Mouse (Mus musculus): ENCODE measurements around the gene Hist1h2bj. TPM values are rescaled to one million over a fixed set of nuclear protein-coding genes. Genes with fewer than 3 reads are reported as not detected.
A peak's percentile ranks its signal among the peaks of the same experiment; 100 is the strongest.

Gene Hist1h2bj
- total RNA-seq, 2 experiments from 2014 or later = 12.5 to 16.9 TPM

- peak in 1 of 2 experiments; percentile 44 for DNase-seq
Observed at GRCm38 (mm10) chr13:22015479-22016450, 27.2 kb upstream of the Hist1h2bj start.

GRCm38 (mm10) chr13:22019934-22020835 is 22.8 kb upstream of the Hist1h2bj start:
- no peak for DNase-seq

DNA sequence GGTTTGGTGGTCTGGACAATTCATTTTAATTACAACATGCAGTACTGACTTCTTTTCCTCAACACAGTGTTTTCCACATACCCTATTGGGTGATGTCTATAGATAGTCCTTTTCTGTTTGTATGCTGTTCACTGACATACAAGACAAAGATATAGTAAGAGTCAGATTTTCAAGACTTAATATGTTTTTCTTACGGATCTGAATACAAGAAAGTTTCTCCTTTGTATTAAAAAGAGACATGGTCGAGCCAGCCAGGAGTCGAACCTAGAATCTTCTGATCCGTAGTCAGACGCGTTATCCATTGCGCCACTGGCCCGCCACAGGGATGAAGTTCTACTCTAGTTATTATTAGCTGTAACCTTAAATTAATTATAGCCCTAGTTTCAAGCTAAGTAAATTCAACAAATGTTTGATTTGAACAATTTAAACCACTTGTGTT is 22.1 kb upstream of the Hist1h2bj start:
- peak; percentile 41 to 65 for DNase-seq

- DNase-seq = no peak
Observed at GRCm38 (mm10) chr13:22021581-22021980, 21.4 kb upstream of the Hist1h2bj start.

DNA sequence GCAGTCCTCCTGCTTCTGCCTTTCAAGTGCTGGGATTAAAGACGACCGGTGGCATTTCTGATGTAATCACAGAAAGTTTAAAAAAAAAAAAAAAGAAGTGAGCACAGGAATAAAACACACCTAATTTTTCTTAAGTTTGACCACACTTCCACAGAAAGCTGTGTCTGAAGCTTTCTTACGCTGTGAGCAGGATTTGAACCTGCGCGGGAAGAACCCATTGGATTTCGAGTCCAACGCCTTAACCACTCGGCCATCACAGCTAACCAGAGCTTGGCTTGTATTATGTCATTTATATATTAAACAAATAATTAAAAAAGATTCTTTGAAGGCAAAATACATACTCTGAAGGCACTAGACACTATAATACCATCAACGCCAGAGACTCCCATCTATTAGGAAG is 20.8 kb upstream of the Hist1h2bj start:
- DNase-seq = peak; percentile 64 to 66

DNA sequence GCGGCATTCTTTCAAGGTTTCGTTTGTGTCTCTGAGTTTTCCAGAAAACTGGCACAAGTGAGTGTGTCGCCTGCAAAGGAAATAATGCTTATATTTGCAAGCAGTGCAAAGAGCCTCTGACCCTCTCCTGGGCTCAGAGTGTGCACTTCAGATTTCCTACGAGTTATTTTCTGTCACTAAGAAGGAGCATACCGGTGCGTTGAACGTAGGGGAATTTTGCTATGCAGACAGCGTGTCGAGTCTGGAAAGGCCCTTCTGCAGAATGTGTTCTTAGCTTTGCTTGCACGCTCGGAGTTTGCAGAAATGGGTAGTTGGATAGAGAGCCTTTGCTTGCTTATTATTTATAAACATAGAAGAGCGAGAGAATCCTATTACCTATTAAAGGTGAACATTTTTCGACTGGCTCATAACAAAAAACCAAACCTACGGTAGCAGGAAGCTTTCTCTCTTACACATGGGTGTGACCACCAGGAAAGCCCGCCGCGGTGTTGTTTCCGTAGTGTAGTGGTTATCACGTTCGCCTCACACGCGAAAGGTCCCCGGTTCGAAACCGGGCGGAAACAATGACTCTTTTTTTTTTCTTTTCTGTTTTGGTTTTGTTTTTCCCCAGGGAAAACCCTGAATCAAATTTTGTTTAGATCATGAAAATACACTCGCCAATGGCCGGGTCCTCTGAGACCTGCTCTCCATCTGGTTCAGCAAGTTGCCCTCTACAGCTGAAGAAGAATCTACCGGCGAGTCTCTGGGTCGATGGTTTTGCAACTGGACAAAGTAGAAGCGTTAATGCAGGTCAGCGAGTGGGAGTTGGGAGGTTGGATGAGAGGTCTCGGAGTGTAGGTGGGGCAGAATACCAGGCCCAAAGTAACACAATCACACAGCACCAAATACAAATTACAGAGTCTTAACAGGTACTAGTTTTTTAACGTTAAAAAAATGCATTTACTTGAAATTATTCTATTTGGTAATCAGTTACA is 16.7 kb upstream of the Hist1h2bj start:
- peak; percentile 84 to 85 for DNase-seq

DNA sequence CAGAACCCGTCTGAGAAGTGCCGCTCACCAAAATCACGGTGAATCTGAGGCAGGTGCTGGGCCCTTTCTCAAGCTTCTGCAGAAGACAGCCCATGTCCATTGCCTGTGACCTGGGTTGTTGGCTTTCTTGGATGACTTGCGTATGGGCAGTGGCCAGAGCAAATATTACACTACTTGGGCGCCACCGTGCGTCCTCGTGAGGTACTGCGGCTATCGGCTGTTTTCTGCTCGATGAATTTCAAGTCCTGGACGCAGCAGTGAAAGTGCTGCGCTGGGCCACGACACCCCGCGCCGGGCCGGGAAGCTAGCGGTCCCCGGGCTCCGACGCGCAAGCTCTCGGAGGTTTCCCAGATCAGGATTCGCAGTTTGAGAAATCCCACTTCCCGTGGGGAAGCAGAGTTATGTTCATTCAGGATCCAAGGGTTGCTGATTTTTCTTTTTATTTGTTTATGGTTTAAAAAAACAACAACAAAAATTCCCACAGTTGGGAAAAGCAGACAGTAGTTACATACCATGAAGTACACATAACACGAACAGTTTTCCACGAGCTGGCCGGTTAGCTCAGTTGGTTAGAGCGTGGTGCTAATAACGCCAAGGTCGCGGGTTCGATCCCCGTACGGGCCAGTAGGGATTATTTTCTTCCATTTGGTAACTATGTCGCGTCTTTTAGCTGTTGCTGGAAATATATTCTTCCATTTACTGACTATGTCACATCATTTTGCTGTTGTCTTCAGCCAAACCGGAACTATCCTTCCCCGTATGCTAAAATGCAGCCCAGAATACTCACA is 14.1 kb upstream of the Hist1h2bj start:
- DNase-seq = peak; percentile 88 to 89

DNA sequence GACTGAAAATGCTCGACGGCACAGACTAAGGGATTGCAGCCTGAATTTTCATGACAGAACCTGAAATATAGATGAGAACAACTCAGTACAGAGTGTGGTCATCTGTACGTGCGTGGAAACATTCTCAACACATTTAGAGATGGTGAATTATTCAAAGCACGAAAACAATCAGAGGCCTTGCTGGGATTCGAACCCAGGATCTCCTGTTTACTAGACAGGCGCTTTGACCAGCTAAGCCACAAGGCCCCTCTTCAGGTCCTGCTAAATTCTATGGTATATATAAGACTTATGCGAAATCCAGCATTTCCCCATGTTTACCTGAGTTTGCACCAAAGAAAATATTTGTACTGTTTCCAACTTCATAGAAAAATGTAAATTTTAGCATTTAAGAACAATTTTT is 13.1 kb upstream of the Hist1h2bj start:
- DNase-seq = no peak

DNA sequence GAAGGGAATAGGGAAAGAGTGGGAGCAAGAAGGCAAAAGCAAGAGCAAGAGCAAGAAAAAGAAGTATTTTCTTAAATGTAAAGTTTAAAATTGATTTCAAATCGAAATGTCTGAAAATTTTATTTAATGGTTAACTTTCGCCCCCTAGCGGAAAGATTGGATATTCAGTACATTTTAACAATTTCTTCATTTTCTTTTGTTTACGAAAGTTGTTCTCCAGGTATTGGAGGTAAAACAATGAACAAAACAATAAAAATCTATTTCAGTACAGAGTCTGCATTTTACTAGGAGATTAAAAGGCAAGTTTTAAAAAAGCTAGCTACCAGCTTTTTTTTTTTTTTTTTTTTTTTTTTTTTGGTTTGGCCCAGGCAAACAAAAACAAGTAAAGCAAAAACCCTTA is 12.5 kb upstream of the Hist1h2bj start:
- DNase-seq = no peak

DNA sequence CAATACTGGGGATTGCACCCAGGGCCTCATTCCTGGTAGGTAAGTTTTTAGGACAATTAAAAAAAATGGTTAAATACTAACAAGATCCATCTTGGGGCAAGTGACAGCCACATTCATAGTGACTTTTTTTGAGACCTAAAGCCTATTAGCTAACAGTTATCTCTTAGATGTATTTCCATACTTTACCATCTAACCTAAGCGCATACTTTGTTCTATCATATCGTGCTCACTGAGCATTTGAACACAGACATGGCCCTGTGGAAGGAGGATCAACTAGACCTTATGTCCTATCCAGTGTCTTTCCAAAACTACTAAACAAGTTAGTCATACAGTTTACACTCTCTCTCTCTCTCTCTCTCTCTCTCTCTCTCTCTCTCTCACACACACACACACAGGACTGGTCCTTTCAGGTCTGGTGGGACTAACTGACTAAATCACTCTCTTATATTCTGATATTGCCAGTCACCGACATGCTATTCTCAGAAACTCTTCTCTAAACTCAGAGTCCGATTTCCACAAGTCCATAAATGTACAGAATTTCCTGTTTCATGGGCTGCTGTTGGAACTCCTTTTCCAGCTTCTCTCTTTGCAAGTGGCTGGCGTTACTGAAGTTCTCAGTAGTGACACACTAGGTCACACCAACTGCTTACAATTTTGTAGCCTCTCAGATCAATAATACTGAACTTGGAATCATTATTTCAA is 9.1 kb upstream of the Hist1h2bj start:
- DNase-seq = no peak

DNA sequence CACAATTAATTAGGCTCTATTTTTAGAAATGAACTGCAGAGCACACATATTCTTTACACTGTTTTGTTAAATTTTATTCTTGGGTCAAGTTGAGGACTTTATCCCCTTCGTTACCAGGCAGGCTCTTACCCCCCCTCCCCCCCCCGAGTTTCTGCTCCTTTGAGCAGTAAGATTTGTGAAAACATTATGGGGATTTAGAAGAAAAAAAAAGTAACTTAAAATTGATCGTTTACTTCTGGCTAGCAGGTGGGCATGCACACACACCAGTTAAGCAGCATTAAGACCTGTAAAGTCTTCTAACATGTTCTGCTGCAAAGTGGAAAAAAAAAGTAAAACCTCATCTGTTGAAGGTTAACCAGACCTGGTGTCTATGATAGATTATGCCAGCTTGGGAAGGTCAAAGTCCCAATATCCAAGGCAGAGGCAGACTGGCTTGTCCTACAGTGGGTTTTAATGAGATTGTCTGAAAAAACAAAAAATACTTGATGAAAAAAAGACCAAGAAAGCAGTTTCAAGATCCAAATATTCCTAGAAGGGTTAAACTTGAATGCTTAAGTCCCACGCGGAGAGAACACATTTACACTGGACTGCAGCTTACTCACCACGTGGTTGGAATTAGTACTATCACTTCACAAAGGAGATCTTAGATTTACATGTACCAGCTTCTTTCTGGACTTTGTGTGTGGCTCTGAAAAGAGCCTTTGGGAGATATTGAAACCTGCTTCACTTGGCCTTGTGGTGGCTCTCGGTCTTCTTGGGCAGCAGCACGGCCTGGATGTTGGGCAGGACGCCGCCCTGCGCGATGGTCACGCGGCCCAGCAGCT is 8.4 kb upstream of the Hist1h2bj start:
- DNase-seq = no peak

- DNase-seq = peak; percentile 76 to 85
Observed at GRCm38 (mm10) chr13:22035267-22036148, 7.5 kb upstream of the Hist1h2bj start, which contains the start of the genes Hist1h2ah and Hist1h2bk. Gene Hist1h2ah, minus strand, starts transcription at chr13:22035568. Gene Hist1h2bk, plus strand, starts transcription at chr13:22035870.

DNA sequence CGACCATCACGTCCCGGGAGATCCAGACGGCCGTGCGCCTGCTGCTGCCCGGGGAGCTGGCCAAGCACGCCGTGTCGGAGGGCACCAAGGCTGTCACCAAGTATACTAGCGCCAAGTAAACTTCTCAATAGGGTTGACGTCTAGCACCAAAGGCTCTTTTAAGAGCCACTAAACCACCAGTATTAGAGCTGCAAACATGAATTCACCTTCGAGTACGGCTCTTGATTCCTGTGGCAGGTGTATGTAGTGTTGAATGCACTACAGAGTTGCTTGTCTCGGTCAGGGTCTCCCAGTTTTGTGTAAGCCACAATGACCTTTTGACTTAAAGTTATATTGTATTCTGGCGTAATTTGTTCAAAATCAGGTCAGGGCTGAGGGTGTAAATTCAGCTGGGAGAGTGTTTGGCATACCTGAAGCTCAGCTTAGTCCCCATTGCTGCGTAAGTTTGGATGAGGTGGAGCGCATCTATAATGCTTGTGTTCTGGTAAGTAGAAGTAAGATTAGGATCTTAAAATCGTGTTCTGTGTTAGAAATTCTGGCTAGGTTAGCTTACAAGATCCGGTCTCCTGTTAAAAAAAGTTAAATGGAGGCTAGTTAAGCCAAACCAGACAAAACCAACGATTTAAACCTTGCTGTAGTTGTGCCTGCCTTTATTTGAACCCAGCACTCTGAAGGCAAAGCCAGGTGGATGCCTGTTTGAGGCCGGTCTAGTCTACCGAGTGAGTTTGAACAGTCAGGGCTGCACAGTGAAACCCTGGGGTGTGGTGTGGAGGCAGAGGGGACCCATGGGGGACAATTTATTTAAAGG is 6.7 kb upstream of the Hist1h2bj start:
- no peak for DNase-seq

DNA sequence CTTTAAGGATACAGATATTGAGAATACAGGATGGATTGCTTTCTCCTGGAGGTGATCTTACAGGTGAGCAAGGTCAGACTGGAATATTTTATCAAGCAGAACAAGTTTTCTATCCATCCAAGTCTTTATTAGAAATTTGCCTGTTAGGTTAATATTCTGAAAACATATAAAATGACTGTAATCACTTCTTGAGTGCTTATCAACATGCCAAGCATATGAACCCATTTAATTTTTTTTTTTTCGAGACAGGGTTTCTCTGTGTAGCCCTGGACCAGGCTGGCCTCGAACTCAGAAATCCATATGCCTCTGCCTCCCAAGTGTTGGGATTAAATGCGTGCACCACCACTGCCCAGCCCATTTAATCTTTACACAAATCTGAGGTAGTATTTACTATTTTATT is 6.0 kb upstream of the Hist1h2bj start:
- no peak for DNase-seq

DNA sequence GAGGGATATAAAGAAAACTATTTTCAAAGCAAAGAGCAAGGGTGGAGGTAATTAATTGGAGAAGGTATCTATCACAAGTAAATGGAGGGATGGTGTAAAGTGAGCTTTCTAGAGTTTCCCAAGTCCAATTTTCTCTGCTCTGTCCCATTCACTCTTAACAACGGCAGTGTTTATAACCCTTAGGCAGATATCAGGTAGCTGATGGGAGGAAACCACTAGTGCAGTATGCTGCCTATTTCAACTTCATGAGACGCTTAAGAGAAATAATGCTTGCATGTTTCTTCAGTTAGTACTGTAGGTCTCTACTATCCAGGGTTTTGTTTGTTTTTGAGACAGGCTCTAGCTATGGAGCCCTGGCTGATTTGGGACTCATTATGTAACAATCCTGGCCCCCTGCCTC is 5.6 kb upstream of the Hist1h2bj start:
- no peak for DNase-seq

GRCm38 (mm10) chr13:22039364-22039763 is 3.6 kb upstream of the Hist1h2bj start:
- DNase-seq = no peak

GRCm38 (mm10) chr13:22039951-22040463 is 3.0 kb upstream of the Hist1h2bj start:
- DNase-seq = no peak

Measured in layer of hippocampus, postnatal 36 days (tissue).